ENCODE assay signal across 8 mouse cellular contexts in the genomic region with DNA sequence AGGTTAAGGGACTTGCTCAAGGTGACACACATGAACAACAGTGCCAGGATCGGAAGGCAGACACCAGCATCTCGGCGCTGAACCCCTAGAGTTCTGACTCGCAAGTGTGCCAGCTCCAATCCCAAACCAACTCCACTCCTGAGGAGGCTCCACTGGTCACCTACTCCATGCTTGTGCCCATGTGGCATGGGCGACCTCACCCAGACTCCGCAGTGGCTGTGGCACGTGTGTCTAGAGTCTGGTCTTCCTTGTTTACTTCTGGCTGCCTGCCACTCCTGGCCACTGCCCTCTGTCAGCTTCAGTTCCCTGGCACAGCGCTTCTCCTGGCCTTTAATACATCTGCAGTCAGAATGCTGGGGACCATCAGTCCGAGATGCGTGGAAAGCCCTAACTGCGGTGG. TPM values are rescaled to one million over a fixed set of nuclear protein-coding genes. Genes with fewer than 3 reads are reported as not detected.
DNase-seq lines count a peak whose midpoint lies in the region; ATAC-seq lines count a peak whose summit lies in the region.

No protein-coding gene starts in this region.

- H3K4me3 ChIP-seq in heart, embryonic 13.5 days: peak overlapping the region; percentile 84
- H3K4me3 ChIP-seq in stomach, embryonic 15.5 days (replicated peaks): peak overlapping the region; percentile 69

- peaks cover 44% of the 10 kb centered on the region for H3K4me1 ChIP-seq in heart, embryonic 13.5 days
- peaks cover 28% of the 10 kb centered on the region for H3K4me1 ChIP-seq in stomach, embryonic 15.5 days

- peaks cover 19% of the 10 kb centered on the region for H3K27me3 ChIP-seq in heart, embryonic 13.5 days (replicated peaks)
- 0 out of 2 replicates have a peak, but pooled peaks cover 7% of the 10 kb centered on the region for H3K27me3 ChIP-seq in stomach, embryonic 15.5 days (replicated peaks)

- ATAC-seq in common myeloid progenitor, adult 5-6 weeks (replicated peaks; ENCODE audit: low read depth, poor library complexity, severe bottlenecking): 0 out of 2 replicates have a peak, but pooled peaks have one; percentile 4
- no peak for ATAC-seq in heart, embryonic 13.5 days (ENCODE audit: extremely low read depth, insufficient number of reproducible peaks, low FRiP score, low TSS enrichment)
- ATAC-seq in stomach, embryonic 15.5 days (ENCODE audit: insufficient read depth, low FRiP score, low read depth): no peak
- ATAC-seq in megakaryocyte-erythroid progenitor cell, adult 5-6 weeks (replicated peaks; ENCODE audit: low FRiP score, low TSS enrichment, poor library complexity, severe bottlenecking): no peak

- H3K4me2 ChIP-seq in heart, embryonic 13.5 days: peak overlapping the region; percentile 100
- H3K4me2 ChIP-seq in stomach, embryonic 15.5 days: peak overlapping the region; percentile 100

- H3K9ac ChIP-seq in heart, embryonic 13.5 days: peak overlapping the region; percentile 78
- no peak overlapping the region for H3K9ac ChIP-seq in stomach, embryonic 15.5 days

- no peaks in the 10 kb centered on the region for H3K36me3 ChIP-seq in heart, embryonic 13.5 days
- H3K36me3 ChIP-seq in stomach, embryonic 15.5 days: no peaks in the 10 kb centered on the region

- WGBS in heart, embryonic 13.5 days: 11% methylated on average over 11 of the region's 11 CpGs
- WGBS in stomach, embryonic 15.5 days: 25% methylated on average over 11 of the region's 11 CpGs

- H3K9me3 ChIP-seq in heart, embryonic 13.5 days: peaks cover 7% of the 10 kb centered on the region; the same call in 1 of the 2 replicates
- no peaks in the 10 kb centered on the region for H3K9me3 ChIP-seq in stomach, embryonic 15.5 days

- H3K27ac ChIP-seq in heart, embryonic 13.5 days (replicated peaks): 0 out of 2 replicates have a peak overlapping the region, but pooled peaks have one; percentile 43
- H3K27ac ChIP-seq in stomach, embryonic 15.5 days: peak overlapping the region; percentile 40; the same call in 1 of the 2 replicates

- DNase-seq in urinary bladder, adult 2 months (ENCODE audit: low spot score): peak; percentile 36
- no peak for DNase-seq in urinary bladder, postnatal 10 days (ENCODE audit: low spot score)
- peak; percentile 61 for DNase-seq in kidney, postnatal 10 days
- DNase-seq in lung, postnatal 36 days: peak; percentile 81

RNA-seq across cellular contexts. Expression of a gene that starts 0.7 kb away (rescaled TPM):
- 3.6 and 4.7 TPM in 2 replicates for polyA plus RNA-seq in urinary bladder, adult 2 months (2012; rRNA removed)
- 7.4 and 11.2 TPM in 2 replicates for total RNA-seq in common myeloid progenitor, adult 5-6 weeks (2017)
- 0.51 and 0.83 TPM in 2 replicates for polyA plus RNA-seq in heart, embryonic 13.5 days (2015; fragmentation: Nextera tagmentation; extraction: Ambion mirVana)
- 0.45 and 0.73 TPM in 2 replicates for polyA plus RNA-seq in stomach, embryonic 15.5 days (2015; fragmentation: Nextera tagmentation; extraction: Ambion mirVana)
- total RNA-seq in megakaryocyte-erythroid progenitor cell, adult 5-6 weeks (2014; fragmentation: Nextera tagmentation): 1.2 and 1.6 TPM in 2 replicates
- total RNA-seq in megakaryocyte-erythroid progenitor cell, adult 5-6 weeks (2017): 0.42 and 2.9 TPM in 2 replicates
